ENCODE assay signal across 16 mouse cellular contexts in genomic region chr12:102064710-102065325, GRCm38 (mm10).
DNase-seq lines count a peak whose midpoint lies in the region; ATAC-seq lines count a peak whose summit lies in the region.
"Had no signal": no experiment of that assay in that cellular context is flagged by ENCODE, and none has a peak within 500 bp of the region (broad histone marks: within the 10 kb centered on the region; RNA-seq: fewer than 3 reads in every experiment).

No protein-coding gene starts in this region.

- H3K4me1 ChIP-seq in forebrain, embryonic 14.5 days (ENCODE audit: control insufficient read depth, insufficient read depth, low read length), result peaks cover 2% of the 10 kb centered on the region; the same call in 1 of the 2 replicates
- H3K4me1 ChIP-seq in liver, embryonic 11.5 days (replicated peaks; ENCODE audit: control insufficient read depth, insufficient read depth, low read length), result no peaks in the 10 kb centered on the region; the same call in 1 of the 2 replicates
- H3K4me1 ChIP-seq: neural tube, embryonic 12.5 days had no signal

- H3K27ac ChIP-seq in forebrain, embryonic 14.5 days (ENCODE audit: low read depth, low read length), result no peak overlapping the region
- no peak overlapping the region for H3K27ac ChIP-seq in liver, embryonic 11.5 days (ENCODE audit: low read depth, low read length)
- H3K27ac ChIP-seq: neural tube, embryonic 12.5 days had no signal

- H3K4me3 ChIP-seq in forebrain, embryonic 14.5 days (ENCODE audit: low read depth, low read length), result no peak overlapping the region
- H3K4me3 ChIP-seq in liver, embryonic 11.5 days (ENCODE audit: low read depth, low read length), result no peak overlapping the region
- H3K4me3 ChIP-seq: heart, embryonic 12.5 days; megakaryocyte, embryonic 14.5 days; neural tube, embryonic 12.5 days had no signal

- WGBS in forebrain, embryonic 14.5 days, result 28% methylated on average over 5 of the region's 5 CpGs
- WGBS in liver, embryonic 11.5 days, result 74% methylated on average over 5 of the region's 5 CpGs

- ATAC-seq in forebrain, embryonic 14.5 days, result no peak
- no peak for ATAC-seq in liver, embryonic 11.5 days (replicated peaks; ENCODE audit: low FRiP score)
- ATAC-seq in erythroblast, adult 5-6 weeks (replicated peaks; ENCODE audit: low FRiP score, poor library complexity, severe bottlenecking), result no peak

- DNase-seq in left cerebral cortex, postnatal 14 days (ENCODE audit: low spot score in 2 of 2), result peak; percentile 22 to 66
- DNase-seq in left cerebral cortex, postnatal 36 days (ENCODE audit: low spot score in 2 of 2), result no peak
- peak; percentile 24 for DNase-seq in R1 (ENCODE audit: low read depth, low spot score)
- DNase-seq in brain, adult 2 months (ENCODE audit: low read depth, low spot score), result peak; percentile 70
- DNase-seq in forebrain, embryonic 14.5 days (ENCODE audit: low spot score), result peak; percentile 25
- no peak for DNase-seq in liver, embryonic 11.5 days (ENCODE audit: low spot score)
- DNase-seq: cerebellum, adult 11-12 months; gastrocnemius, postnatal 36 days; kidney, adult 18-20 months; liver; lung, embryonic 14.5 days; thymus, adult 18-20 months had no signal

- no peak overlapping the region for H3K9ac ChIP-seq in forebrain, embryonic 14.5 days (ENCODE audit: low read length)
- no peak overlapping the region for H3K9ac ChIP-seq in liver, embryonic 11.5 days (ENCODE audit: low read depth, low read length)
- H3K9ac ChIP-seq: heart, embryonic 12.5 days; lung, embryonic 14.5 days; neural tube, embryonic 12.5 days had no signal

- H3K4me2 ChIP-seq in forebrain, embryonic 14.5 days (ENCODE audit: low read length), result no peak overlapping the region
- no peak overlapping the region for H3K4me2 ChIP-seq in liver, embryonic 11.5 days
- H3K4me2 ChIP-seq: heart, embryonic 12.5 days; lung, embryonic 14.5 days; neural tube, embryonic 12.5 days had no signal

- no peaks in the 10 kb centered on the region for H3K9me3 ChIP-seq in forebrain, embryonic 14.5 days (replicated peaks; ENCODE audit: control insufficient read depth, low read length)
- H3K9me3 ChIP-seq in liver, embryonic 11.5 days (ENCODE audit: control insufficient read depth, low read length), result no peaks in the 10 kb centered on the region
- H3K9me3 ChIP-seq: heart, embryonic 12.5 days; megakaryocyte, embryonic 14.5 days; neural tube, embryonic 12.5 days had no signal

- no peaks in the 10 kb centered on the region for H3K27me3 ChIP-seq in forebrain, embryonic 14.5 days (replicated peaks; ENCODE audit: control insufficient read depth, insufficient read depth, low read length)
- H3K27me3 ChIP-seq in liver, embryonic 11.5 days (replicated peaks; ENCODE audit: control insufficient read depth, insufficient read depth, low read length), result no peaks in the 10 kb centered on the region
- H3K27me3 ChIP-seq: heart, embryonic 12.5 days; neural tube, embryonic 12.5 days had no signal

- intact Hi-C loops in left cerebral cortex, postnatal 14 days (cut with DNase I), result no loop called here
- intact Hi-C loops in left cerebral cortex, postnatal 36 days (cut with DNase I), result no loop called here

- no peaks in the 10 kb centered on the region for H3K36me3 ChIP-seq in forebrain, embryonic 14.5 days (ENCODE audit: control insufficient read depth, insufficient read depth, low read length)
- H3K36me3 ChIP-seq in liver, embryonic 11.5 days (ENCODE audit: control insufficient read depth, insufficient read depth, low read length), result no peaks in the 10 kb centered on the region
- H3K36me3 ChIP-seq: heart, embryonic 12.5 days; neural tube, embryonic 12.5 days had no signal

Comparison
In these comparisons a context has a peak if more than half of its experiments do, and no peak if none do; other contexts are left out.
1. DNase-seq: peak in left cerebral cortex, postnatal 14 days (2 of 2), R1 (single experiment), brain, adult 2 months (single experiment) and forebrain, embryonic 14.5 days (single experiment); none in left cerebral cortex, postnatal 36 days (0 of 2) and liver, embryonic 11.5 days (single experiment).